Comparison of ENCODE assay signal across 23 mouse cellular contexts in genomic region chr6:124887986-124888385, GRCm38 (mm10). TPM values are rescaled to one million over a fixed set of nuclear protein-coding genes. Genes with fewer than 3 reads are reported as not detected.
DNase-seq lines count a peak whose midpoint lies in the region; ATAC-seq lines count a peak whose summit lies in the region.
"Had no signal": no experiment of that assay in that cellular context is flagged by ENCODE, and none has a peak within 500 bp of the region (broad histone marks: within the 10 kb centered on the region; RNA-seq: fewer than 3 reads in every experiment).

Cd4 (minus strand) TSS chr6:124888221.

- no peak within 1 kb of the TSS for H3K27ac ChIP-seq in kidney, embryonic 14.5 days (ENCODE audit: low read depth, low read length)
- H3K27ac ChIP-seq: embryonic facial prominence, embryonic 15.5 days; heart, embryonic 10.5 days; hindbrain, embryonic 10.5 days; neural tube, embryonic 12.5 days had no signal

- H3K4me2 ChIP-seq in kidney, embryonic 14.5 days (replicated peaks; ENCODE audit: low read depth, low read length), result no peak within 1 kb of the TSS
- H3K4me2 ChIP-seq: embryonic facial prominence, embryonic 15.5 days; midbrain, embryonic 11.5 days; neural tube, embryonic 12.5 days had no signal

- no peaks in the 10 kb centered on the region for H3K4me1 ChIP-seq in kidney, embryonic 14.5 days (ENCODE audit: control insufficient read depth, insufficient read depth, low read length)
- H3K4me1 ChIP-seq: embryonic facial prominence, embryonic 15.5 days; neural tube, embryonic 12.5 days had no signal

- no peak within 1 kb of the TSS for H3K4me3 ChIP-seq in kidney, embryonic 14.5 days (ENCODE audit: low read length)
- H3K4me3 ChIP-seq: embryonic facial prominence, embryonic 15.5 days; heart, embryonic 10.5 days; hindbrain, embryonic 10.5 days; neural tube, embryonic 12.5 days had no signal

- no peaks in the 10 kb centered on the region for H3K9me3 ChIP-seq in kidney, embryonic 14.5 days (ENCODE audit: control insufficient read depth, low read length)
- H3K9me3 ChIP-seq: embryonic facial prominence, embryonic 15.5 days; G1E; heart, embryonic 10.5 days; hindbrain, embryonic 10.5 days; neural tube, embryonic 12.5 days had no signal

- peak; percentile 26 for ATAC-seq in inflammation-experienced regulatory T-cells, adult 6 months
- no peak for ATAC-seq in kidney, embryonic 14.5 days (ENCODE audit: low FRiP score, low TSS enrichment)
- ATAC-seq: forebrain, embryonic 14.5 days; hindbrain, embryonic 16.5 days; Patski had no signal

- 83% methylated on average over 9 of the region's 9 CpGs for WGBS in kidney, embryonic 14.5 days

- intact Hi-C loops in left cerebral cortex, postnatal 4 days (cut with DNase I), result no loop called here

- DNase-seq in left cerebral cortex, adult 8-10 months (ENCODE audit: low spot score in 2 of 2), result no peak
- DNase-seq in left cerebral cortex, postnatal 4 days, result no peak
- peak; percentile 63 for DNase-seq in thymus, postnatal 0 days (ENCODE audit: low spot score)
- DNase-seq in kidney, postnatal 36 days, result no peak
- no peak for DNase-seq in kidney, postnatal 25 days
- DNase-seq in lung, postnatal 36 days, result no peak
- DNase-seq: adrenal gland, postnatal 10 days; cerebellum, adult 8-10 months; gastrocnemius, postnatal 10 days; kidney, adult 11 months had no signal

- no peaks in the 10 kb centered on the region for H3K36me3 ChIP-seq in kidney, embryonic 14.5 days (ENCODE audit: control insufficient read depth, insufficient read depth, low read length)
- H3K36me3 ChIP-seq: embryonic facial prominence, embryonic 15.5 days; G1E; heart, embryonic 10.5 days; hindbrain, embryonic 10.5 days; neural tube, embryonic 12.5 days had no signal

- H3K9ac ChIP-seq in kidney, embryonic 14.5 days (ENCODE audit: low read depth, low read length), result no peak within 1 kb of the TSS
- H3K9ac ChIP-seq: embryonic facial prominence, embryonic 15.5 days; neural tube, embryonic 12.5 days had no signal

- H3K27me3 ChIP-seq in kidney, embryonic 14.5 days (ENCODE audit: control insufficient read depth, insufficient read depth, low read length), result no peaks in the 10 kb centered on the region
- H3K27me3 ChIP-seq: CH12.LX; embryonic facial prominence, embryonic 15.5 days; neural tube, embryonic 12.5 days had no signal

RNA-seq across cellular contexts. Expression of gene Cd4, which starts in this region (rescaled TPM):
- 10 to 100 TPM; 13.4 to 17.2 (median 15.9) TPM for total RNA-seq in left cerebral cortex, adult 8-10 months (2022)
- 1 to 10 TPM in 1 of 2 experiments, under 1 TPM in 1; 0.52 to 1.2 TPM for total RNA-seq in left cerebral cortex, postnatal 4 days (2021)
- 100 to 1,000 TPM; 319 to 446 (median 407) TPM for polyA plus RNA-seq in inflammation-experienced regulatory T-cells, adult 6 months (2017; shearing (Covaris generic))
- polyA plus RNA-seq in thymus, postnatal 0 days (2015; fragmentation: Nextera tagmentation; extraction: Ambion mirVana), result 102 TPM in 2 replicates
- 0.16 TPM in 1 of 2 replicates, not detected in the other for polyA plus RNA-seq in kidney, embryonic 14.5 days (2014; fragmentation: Nextera tagmentation; extraction: Ambion mirVana)
- polyA plus RNA-seq: G1E; hindbrain, embryonic 10.5 days; limb, embryonic 11.5 days; midbrain, embryonic 11.5 days; Patski had no signal

Comparison
In these comparisons a context has a peak if more than half of its experiments do, and no peak if none do; other contexts are left out.
1. RNA of gene Cd4 (total RNA-seq): 13.4 to 17.2 TPM in left cerebral cortex, adult 8-10 months; 0.52 to 1.2 TPM in left cerebral cortex, postnatal 4 days; every median in the first group is over 4 times any median in the second.
2. RNA of gene Cd4 (polyA plus RNA-seq): 319 to 446 TPM in inflammation-experienced regulatory T-cells, adult 6 months and 102 TPM in thymus, postnatal 0 days; 0.16 TPM in kidney, embryonic 14.5 days; every median in the first group is over 10 times any median in the second.